Mouse (Mus musculus) urinary bladder, postnatal 14 days (tissue): Measurements from ENCODE around the gene Cldn24.
A peak's percentile ranks its signal among the peaks of the same experiment; 100 is the strongest.
"Not testable (repeated sequence)": the region's sequence is repeated elsewhere in the genome, so short reads cannot be mapped to it uniquely, and the experiment has no call there.

Experiments used
- DNase-seq: peaks from one replicate; pipeline ENCODE4 v3.0.0; 2021; ENCODE audit warnings: low spot score

The Cldn24 gene

GRCm38 (mm10) chr8:47821843-47822242 lies at the start of gene Cldn24:
TSS of gene Cldn24 (plus strand) at chr8:47822143.
- DNase-seq, result no peak

- no peak for DNase-seq
These were observed 49.0 kb upstream of the Cldn24 start for GRCm38 (mm10) chr8:47772986-47773385.

- no peak for DNase-seq
These were observed 44.5 kb upstream of the Cldn24 start for GRCm38 (mm10) chr8:47777415-47777814.

- no peak for DNase-seq
These were observed 42.4 kb upstream of the Cldn24 start for GRCm38 (mm10) chr8:47779589-47779988.

GRCm38 (mm10) chr8:47781881-47782280 lies 40.1 kb upstream of the Cldn24 start:
- DNase-seq, result no peak

GRCm38 (mm10) chr8:47783544-47783943 lies 38.4 kb upstream of the Cldn24 start:
- no peak for DNase-seq

GRCm38 (mm10) chr8:47783944-47784343 lies 38.0 kb upstream of the Cldn24 start:
- no peak for DNase-seq

GRCm38 (mm10) chr8:47784436-47784835 lies 37.5 kb upstream of the Cldn24 start:
- peak; percentile 42 for DNase-seq

GRCm38 (mm10) chr8:47786323-47786722 lies 35.6 kb upstream of the Cldn24 start:
- DNase-seq, result no peak

GRCm38 (mm10) chr8:47787705-47788104 lies 34.2 kb upstream of the Cldn24 start:
- no peak for DNase-seq

- no peak for DNase-seq
These were observed 30.0 kb upstream of the Cldn24 start for GRCm38 (mm10) chr8:47791986-47792385.

GRCm38 (mm10) chr8:47799438-47799837 lies 22.5 kb upstream of the Cldn24 start:
- no peak for DNase-seq

GRCm38 (mm10) chr8:47802349-47802748 lies 19.6 kb upstream of the Cldn24 start:
- no peak for DNase-seq

- no peak for DNase-seq
These were observed 17.7 kb upstream of the Cldn24 start for GRCm38 (mm10) chr8:47804262-47804661.

- DNase-seq, result no peak
These were observed 11.8 kb upstream of the Cldn24 start for GRCm38 (mm10) chr8:47809970-47810665.

GRCm38 (mm10) chr8:47810666-47811015 lies 11.3 kb upstream of the Cldn24 start:
- DNase-seq, result no peak

- DNase-seq, result no peak
These were observed 10.7 kb upstream of the Cldn24 start for GRCm38 (mm10) chr8:47811221-47811620.

GRCm38 (mm10) chr8:47819034-47819433 lies 2.9 kb upstream of the Cldn24 start:
- no peak for DNase-seq

GRCm38 (mm10) chr8:47820914-47821772 lies 800 bp upstream of the Cldn24 start:
- DNase-seq, result no peak

GRCm38 (mm10) chr8:47822541-47822940 lies 598 bp downstream of the Cldn24 start:
- not testable (repeated sequence) for DNase-seq

GRCm38 (mm10) chr8:47823777-47824176 lies 1.8 kb downstream of the Cldn24 start:
- no peak for DNase-seq

GRCm38 (mm10) chr8:47824182-47824581 lies 2.2 kb downstream of the Cldn24 start, which contains the start of gene Cldn22:
TSS of gene Cldn22 (plus strand) at chr8:47824482.
- DNase-seq, result no peak

- DNase-seq, result no peak
These were observed 3.7 kb downstream of the Cldn24 start for GRCm38 (mm10) chr8:47825596-47825995.
